Mouse (Mus musculus) adrenal gland, postnatal 4 days (tissue): ENCODE measurements at regions not wholly inside any gene's neighbourhood (a gene's known extent, or its start where the extent isn't known, plus 50 kb on each side); places are given as distances from the start of the nearest gene placed in this dataset.

ENCODE experiments used
- DNase-seq, 2 experiments: peaks; one replicate each; pipeline ENCODE4 v3.0.0; 2021 to 2022; ENCODE audit warnings: low spot score in 2 of 2, mixed read lengths in 2 of 2

DNA sequence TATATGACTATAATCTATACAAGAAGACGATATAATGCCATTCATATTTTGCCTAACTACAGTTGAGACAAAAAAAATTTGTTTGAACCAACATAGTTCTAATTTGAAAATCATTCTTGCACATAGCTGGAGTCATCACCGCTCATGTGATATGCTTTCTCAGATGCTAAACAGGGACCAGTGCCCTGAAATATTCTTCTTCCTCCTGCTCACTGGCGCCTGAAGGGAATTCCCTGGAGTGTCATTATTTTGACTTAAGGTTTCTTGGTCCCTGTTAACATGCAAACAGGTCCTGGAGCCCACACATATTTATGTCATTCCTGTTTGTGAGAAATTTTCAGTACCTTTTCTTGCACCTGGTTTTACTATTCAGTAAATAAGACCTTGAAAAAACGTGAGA lies 177.5 kb upstream of the Syt1 start:
- DNase-seq = no peak

DNA sequence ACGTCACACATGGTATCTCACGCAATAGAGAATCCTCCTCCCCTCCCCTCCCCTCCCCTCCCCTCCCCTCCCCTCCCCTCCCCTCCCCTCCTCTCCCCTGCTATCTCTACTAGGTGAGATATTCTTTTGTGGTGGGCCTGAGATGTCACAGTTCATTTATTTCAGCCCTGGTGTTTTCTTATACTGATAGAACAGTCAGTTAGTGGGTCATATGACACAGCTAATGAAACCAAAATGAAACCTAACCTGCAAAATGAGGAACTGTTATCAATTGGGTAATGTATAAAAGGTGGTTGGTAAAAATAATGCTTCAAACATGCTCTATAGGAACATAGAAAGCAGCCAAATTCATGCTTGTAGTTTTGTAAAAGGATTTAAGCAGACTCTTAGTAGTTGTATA lies 174.5 kb upstream of the Syt1 start:
- no peak for DNase-seq

DNA sequence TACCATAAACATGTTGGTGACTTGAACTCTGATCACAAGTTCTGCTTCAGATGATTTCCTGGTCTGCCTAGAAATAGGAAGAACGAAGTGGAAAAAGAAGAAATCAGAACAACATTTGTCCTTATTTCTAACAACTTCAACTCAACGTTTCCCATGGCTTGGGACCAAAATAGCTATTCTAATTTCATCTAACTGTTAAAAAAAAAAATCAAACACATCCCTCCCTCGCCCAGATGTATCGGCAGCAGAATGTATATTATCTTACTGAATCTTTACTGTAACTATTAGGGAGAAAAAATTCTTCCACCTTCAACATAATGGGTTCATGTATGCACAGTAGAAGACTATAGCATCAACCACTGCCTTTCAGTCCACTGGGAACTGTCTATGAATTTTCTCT lies 169.7 kb upstream of the Syt1 start:
- DNase-seq = no peak

- no peak for DNase-seq
These were observed 149.9 kb upstream of the Syt1 start for GRCm38 (mm10) chr10:109160730-109161129.

GRCm38 (mm10) chr10:109155768-109156167 lies 145.0 kb upstream of the Syt1 start:
- DNase-seq = no peak

DNA sequence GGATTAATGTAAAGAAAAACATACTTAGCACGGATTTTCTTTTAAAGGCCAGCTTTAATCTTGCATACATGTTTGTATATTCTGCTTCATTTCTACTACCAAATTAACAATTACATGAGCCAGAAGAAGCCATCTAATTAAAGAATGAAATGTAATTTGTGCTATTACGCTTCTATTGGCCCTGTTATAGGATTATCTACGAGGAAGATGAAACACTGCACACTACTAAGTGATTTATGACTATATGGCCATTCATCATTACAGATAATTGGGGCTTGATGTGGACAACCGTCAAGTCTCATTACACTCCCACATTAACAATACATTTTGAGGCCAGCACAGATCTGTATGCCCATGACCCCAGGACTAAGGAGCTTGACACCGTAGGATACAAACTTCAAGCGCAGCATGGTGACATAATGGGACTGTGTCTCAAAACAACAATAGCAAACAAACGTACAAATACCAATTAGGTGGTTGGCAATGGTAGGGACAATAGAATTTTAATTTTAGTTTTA lies 129.7 kb upstream of the Syt1 start:
- DNase-seq = no peak

GRCm38 (mm10) chr10:109136763-109137732 lies 126.3 kb upstream of the Syt1 start:
- no peak for DNase-seq

DNA sequence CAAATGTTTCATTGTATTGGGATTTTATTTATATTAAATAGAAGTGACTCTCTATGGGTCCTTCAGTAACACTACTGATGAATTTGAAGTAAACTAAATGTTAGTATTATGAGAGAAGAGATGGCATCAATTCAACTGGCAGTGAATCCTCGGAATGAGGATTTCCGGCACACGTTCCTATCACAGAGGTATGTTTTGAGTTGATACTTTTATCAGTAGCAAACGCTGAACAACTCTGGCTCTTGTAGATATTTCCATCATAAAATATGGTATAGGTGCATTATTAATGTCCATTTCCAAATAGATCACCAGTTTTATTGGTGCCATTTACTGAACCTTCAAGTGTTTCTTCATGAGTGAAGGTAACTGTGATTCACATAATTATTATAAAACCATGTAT lies 123.7 kb upstream of the Syt1 start:
- no peak for DNase-seq

- no peak for DNase-seq
These were observed 121.3 kb upstream of the Syt1 start for GRCm38 (mm10) chr10:109132091-109132573.

GRCm38 (mm10) chr10:109129552-109130110 lies 118.8 kb upstream of the Syt1 start:
- no peak for DNase-seq

GRCm38 (mm10) chr10:109129068-109129467 lies 118.3 kb upstream of the Syt1 start:
- no peak for DNase-seq

DNA sequence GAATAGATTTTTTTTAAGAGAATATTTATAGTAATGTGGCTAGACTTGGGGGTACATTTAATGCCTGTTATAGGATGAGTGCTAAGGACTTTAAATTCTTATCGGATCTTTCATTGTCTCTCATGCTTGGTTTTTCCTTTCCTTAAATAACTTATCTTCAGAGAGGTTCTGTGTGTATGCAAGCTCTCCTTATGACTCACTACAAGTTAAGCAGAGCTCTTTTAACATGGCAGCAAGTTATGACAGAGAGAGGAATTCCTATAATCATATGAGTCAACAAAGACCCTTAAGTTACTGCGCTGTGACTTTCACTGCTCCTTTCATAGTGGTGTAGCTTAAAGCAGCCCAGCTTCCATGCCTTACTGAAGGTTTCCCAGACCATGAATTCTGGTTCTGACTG lies 115.9 kb upstream of the Syt1 start:
- no peak for DNase-seq

- DNase-seq = no peak
These were observed 106.4 kb upstream of the Syt1 start for GRCm38 (mm10) chr10:109117143-109117542.

GRCm38 (mm10) chr10:109115013-109115627 lies 104.3 kb upstream of the Syt1 start:
- no peak for DNase-seq

DNA sequence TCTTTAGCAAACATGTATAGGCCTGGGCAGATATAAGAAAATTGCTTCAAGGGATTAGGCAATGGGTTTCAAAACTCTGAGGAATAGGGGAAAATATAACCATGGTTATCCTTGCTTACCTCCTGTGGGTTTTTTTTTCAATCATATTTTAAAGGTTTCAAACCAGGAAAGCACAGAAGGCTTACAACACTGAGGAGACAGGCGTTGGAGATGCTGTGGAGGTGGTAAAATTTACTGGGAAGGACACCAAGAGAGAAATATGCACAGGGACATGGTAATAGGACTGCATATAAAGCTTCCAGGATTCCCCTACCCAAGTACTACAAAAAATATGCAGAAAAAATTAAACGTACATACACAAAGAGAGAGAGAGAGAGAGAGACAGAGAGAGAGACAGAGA lies 95.0 kb upstream of the Syt1 start:
- DNase-seq = no peak

- DNase-seq = no peak
These were observed 81.4 kb upstream of the Syt1 start for GRCm38 (mm10) chr10:109092219-109092618.

DNA sequence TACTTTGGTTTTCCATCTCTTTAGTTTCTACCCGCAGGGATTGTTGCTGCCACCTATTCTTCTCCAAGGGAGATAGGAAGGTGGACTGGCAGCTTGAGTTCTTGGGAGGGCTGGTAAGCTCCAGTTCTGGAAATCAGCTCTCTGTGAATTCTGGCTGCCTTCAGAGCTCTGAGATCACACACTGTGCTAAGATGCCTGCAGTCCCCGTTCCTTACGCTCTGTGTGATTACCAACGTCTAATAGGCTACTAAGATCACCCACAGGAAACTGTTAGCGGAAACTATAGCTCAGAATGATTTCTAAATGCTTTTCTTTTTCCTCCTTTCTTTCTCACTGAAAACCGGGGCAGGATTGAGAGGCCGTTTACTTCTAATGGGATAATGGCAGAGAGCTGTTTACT lies 69.0 kb upstream of the Syt1 start:
- no peak for DNase-seq

DNA sequence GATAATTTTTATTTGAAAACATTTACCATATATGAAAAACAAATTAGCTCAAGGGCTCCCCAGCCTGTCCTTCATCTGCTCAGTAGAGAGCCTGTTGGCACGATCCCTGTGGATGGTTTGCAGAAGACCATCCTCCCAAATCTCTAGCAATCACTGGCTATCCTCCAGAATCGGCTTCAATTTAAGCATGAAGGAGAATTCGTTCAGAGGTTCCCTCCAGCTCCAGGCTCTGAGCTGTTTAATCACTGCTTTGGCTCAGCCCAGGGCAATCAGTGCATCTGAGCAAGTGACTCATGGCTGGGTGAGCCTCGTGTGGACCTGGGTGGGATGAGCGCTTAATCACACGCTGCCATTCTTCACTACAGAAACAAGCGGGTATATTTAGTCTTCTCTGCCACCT lies 63.4 kb upstream of the Syt1 start:
- DNase-seq = no peak
